8 mouse cellular contexts compared by ENCODE assay signal in the genomic region with DNA sequence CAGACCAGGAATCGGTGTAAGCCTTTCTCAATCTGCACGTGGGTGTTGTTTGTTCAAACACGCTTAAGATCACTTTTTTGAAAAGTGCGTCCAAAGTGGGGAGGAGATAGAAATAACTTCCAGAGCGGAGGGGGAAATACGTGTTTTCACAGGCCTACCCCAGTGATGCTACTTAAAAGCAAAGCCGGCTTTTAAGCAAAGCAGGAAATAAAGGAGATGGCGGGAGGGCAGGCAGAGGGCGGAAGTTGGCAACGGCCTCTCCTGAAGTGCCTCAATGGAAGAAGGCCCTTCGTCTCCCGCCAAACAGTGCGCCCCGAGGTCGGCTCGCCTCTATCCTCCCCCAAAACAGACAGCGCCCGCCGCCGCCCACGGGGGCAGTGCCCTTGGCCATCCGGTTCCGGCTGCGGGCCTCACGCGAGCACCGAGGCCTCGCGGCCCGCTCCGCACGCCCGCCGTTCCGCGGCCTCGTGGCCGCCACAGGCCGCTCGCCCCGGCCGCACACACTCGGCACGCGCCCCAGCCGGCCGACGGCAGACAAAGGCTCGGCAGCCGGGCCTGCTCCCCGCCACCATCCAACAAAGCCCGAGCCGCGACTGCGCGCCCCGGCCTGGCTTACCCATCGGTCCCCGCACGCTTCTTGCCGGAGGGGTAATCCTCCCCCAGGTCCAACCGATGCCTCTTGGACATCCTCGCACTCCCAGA. TPM values are rescaled to one million over a fixed set of nuclear protein-coding genes. Genes with fewer than 3 reads are reported as not detected.
DNase-seq lines count a peak whose midpoint lies in the region; ATAC-seq lines count a peak whose summit lies in the region.

No protein-coding gene starts in this region.

- H3K4me3 ChIP-seq in forebrain, embryonic 13.5 days, result peak overlapping the region; percentile 87

- 1% methylated on average over 58 of the region's 63 CpGs for WGBS in forebrain, embryonic 13.5 days

- peak overlapping the region; percentile 99 for H3K9ac ChIP-seq in forebrain, embryonic 13.5 days

- H3K4me1 ChIP-seq in forebrain, embryonic 13.5 days, result peaks cover 40% of the 10 kb centered on the region

- intact Hi-C loops in left cerebral cortex, postnatal 4 days (cut with DNase I), result no loop called here

- H3K4me2 ChIP-seq in forebrain, embryonic 13.5 days, result peak overlapping the region; percentile 70

- H3K36me3 ChIP-seq in forebrain, embryonic 13.5 days (ENCODE audit: poor library complexity, severe bottlenecking), result no peaks in the 10 kb centered on the region

- ATAC-seq in cerebellum, adult (ENCODE audit: insufficient number of reproducible peaks, low FRiP score, low TSS enrichment), result peak; percentile 66
- ATAC-seq in forebrain, embryonic 13.5 days, result peak; percentile 87

- H3K27me3 ChIP-seq in forebrain, embryonic 13.5 days, result no peaks in the 10 kb centered on the region

- no peaks in the 10 kb centered on the region for H3K9me3 ChIP-seq in forebrain, embryonic 13.5 days (replicated peaks)

- no peak for DNase-seq in cerebellum, postnatal 36 days
- DNase-seq in brain, adult 2 months (ENCODE audit: low read depth, low spot score), result peak; percentile 62
- DNase-seq in heart, postnatal 4 days, result peak; percentile 66
- DNase-seq in left cerebral cortex, postnatal 4 days, result peak; percentile 59
- peak; percentile 47 for DNase-seq in mesoderm, embryonic 11.5 days (ENCODE audit: low read depth, low spot score)
- DNase-seq in skeletal muscle tissue, adult 2 months (ENCODE audit: low read depth, low spot score), result peak; percentile 23

- H3K27ac ChIP-seq in forebrain, embryonic 13.5 days, result peak overlapping the region; percentile 93

RNA-seq across cellular contexts. Expression of a gene that starts 0.5 kb away (rescaled TPM):
- 187 and 198 TPM in 2 replicates for polyA plus RNA-seq in forebrain, embryonic 13.5 days (2015; fragmentation: Nextera tagmentation; extraction: Ambion mirVana)
- 10 to 100 TPM; 93.2 to 97.3 TPM for total RNA-seq in heart, postnatal 4 days (2021)
- total RNA-seq in left cerebral cortex, postnatal 4 days (2021), result 100 to 1,000 TPM; 132 to 137 TPM

Comparison
In these comparisons a context has a peak if more than half of its experiments do, and no peak if none do; other contexts are left out.
1. DNase-seq: peak in brain, adult 2 months (single experiment), heart, postnatal 4 days (single experiment), left cerebral cortex, postnatal 4 days (single experiment), mesoderm, embryonic 11.5 days (single experiment) and skeletal muscle tissue, adult 2 months (single experiment); none in cerebellum, postnatal 36 days (0 of 2).